Mouse (Mus musculus) embryonic fibroblast, embryonic 13.5 days (primary cell): ENCODE data around the gene Chl1.

Experiments
- CTCF ChIP-seq: IDR thresholded peaks from 2 replicates; pipeline ENCODE4 v1.5.1; 2011; ENCODE audit warnings: mild to moderate bottlenecking, control low read depth, low read length, moderate library complexity, borderline replicate concordance; ENCODE audit not compliant: insufficient read depth
- POLR2A ChIP-seq: IDR thresholded peaks from 2 replicates; pipeline ENCODE4 v1.6.1; 2011; ENCODE audit warnings: low read depth, mild to moderate bottlenecking, control low read depth, low read length, moderate library complexity

DNA sequence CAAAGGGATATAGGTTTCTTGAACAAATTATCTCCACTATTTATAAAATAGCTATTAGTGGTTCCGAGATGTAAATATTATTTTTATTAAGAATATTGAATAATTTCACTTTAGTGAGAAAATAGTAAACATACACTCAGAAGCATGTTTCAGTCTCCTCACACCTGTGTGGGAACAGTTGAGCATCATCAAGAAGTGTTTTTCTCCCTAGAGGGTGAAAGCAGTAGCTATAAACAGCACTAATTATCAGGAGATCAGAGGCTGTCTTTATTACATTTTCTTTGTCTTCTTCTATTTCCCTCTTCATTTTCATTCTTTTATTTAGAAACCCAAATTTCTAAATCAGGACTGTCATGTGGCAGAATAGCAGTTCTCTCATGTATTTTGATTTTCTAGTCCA is 166.7 kb downstream of the Chl1 start:
- TF ChIP-seq POLR2A (no peak), CTCF (no peak)
